Mouse (Mus musculus): Measurements from ENCODE around the gene Timm29. TPM values are rescaled to one million over a fixed set of nuclear protein-coding genes. Genes with fewer than 3 reads are reported as not detected.

Gene Timm29
- total RNA-seq (2021), result 10 to 100 TPM; 53.7 to 54.6 TPM
- long read RNA-seq, transcript Timm29-201 (2 exons, 3,170 nt), result major isoform, 55 of 63 reads
- long read RNA-seq, partial matches to known transcripts, result 7 of 63 reads
- long read RNA-seq, other reads (novel, unspliced or antisense), result 1 of 63 reads

GRCm38 (mm10) chr9:21592703-21593121 lies at the start of gene Timm29, which contains the start of gene Yipf2:
Timm29 (plus strand) TSS chr9:21592722.
Yipf2 (minus strand) TSS chr9:21592828.
- peak; percentile 93 to 94 for DNase-seq (ENCODE audit: low spot score in 2 of 2)

- DNase-seq (ENCODE audit: low spot score in 2 of 2), result no peak
These were observed 47.1 kb upstream of the Timm29 start for GRCm38 (mm10) chr9:21545351-21545915.

- DNase-seq (ENCODE audit: low spot score in 2 of 2), result peak; percentile 99 to 100
These were observed 46.4 kb upstream of the Timm29 start for GRCm38 (mm10) chr9:21545916-21546788.

GRCm38 (mm10) chr9:21546789-21547074 lies 45.8 kb upstream of the Timm29 start, which contains the start of gene Carm1:
Carm1 (plus strand) TSS chr9:21546894.
- DNase-seq (ENCODE audit: low spot score in 2 of 2), result no peak

- peak in 1 of 2 experiments; percentile 66 for DNase-seq (ENCODE audit: low spot score in 2 of 2)
These were observed 45.2 kb upstream of the Timm29 start for GRCm38 (mm10) chr9:21547075-21547941.

- no peak for DNase-seq (ENCODE audit: low spot score in 2 of 2)
These were observed 41.5 kb upstream of the Timm29 start for GRCm38 (mm10) chr9:21551049-21551448.

GRCm38 (mm10) chr9:21553607-21554273 lies 38.8 kb upstream of the Timm29 start:
- no peak for DNase-seq (ENCODE audit: low spot score in 2 of 2)

- DNase-seq (ENCODE audit: low spot score in 2 of 2), result no peak
These were observed 37.3 kb upstream of the Timm29 start for GRCm38 (mm10) chr9:21555198-21555742.

- no peak for DNase-seq (ENCODE audit: low spot score in 2 of 2)
These were observed 35.5 kb upstream of the Timm29 start for GRCm38 (mm10) chr9:21556996-21557395.

GRCm38 (mm10) chr9:21557556-21557955 lies 35.0 kb upstream of the Timm29 start:
- no peak for DNase-seq (ENCODE audit: low spot score in 2 of 2)

GRCm38 (mm10) chr9:21558366-21558765 lies 34.2 kb upstream of the Timm29 start:
- DNase-seq (ENCODE audit: low spot score in 2 of 2), result no peak

GRCm38 (mm10) chr9:21559151-21559550 lies 33.4 kb upstream of the Timm29 start:
- no peak for DNase-seq (ENCODE audit: low spot score in 2 of 2)

- DNase-seq (ENCODE audit: low spot score in 2 of 2), result no peak
These were observed 28.1 kb upstream of the Timm29 start for GRCm38 (mm10) chr9:21564420-21564819.

GRCm38 (mm10) chr9:21565004-21565586 lies 27.4 kb upstream of the Timm29 start:
- no peak for DNase-seq (ENCODE audit: low spot score in 2 of 2)

- DNase-seq (ENCODE audit: low spot score in 2 of 2), result no peak
These were observed 26.0 kb upstream of the Timm29 start for GRCm38 (mm10) chr9:21566538-21566937.

- DNase-seq (ENCODE audit: low spot score in 2 of 2), result no peak
These were observed 25.5 kb upstream of the Timm29 start for GRCm38 (mm10) chr9:21567051-21567450.

- no peak for DNase-seq (ENCODE audit: low spot score in 2 of 2)
These were observed 23.8 kb upstream of the Timm29 start for GRCm38 (mm10) chr9:21568657-21569255.

- no peak for DNase-seq (ENCODE audit: low spot score in 2 of 2)
These were observed 18.3 kb upstream of the Timm29 start for GRCm38 (mm10) chr9:21574012-21574801.

GRCm38 (mm10) chr9:21575253-21575652 lies 17.3 kb upstream of the Timm29 start:
- DNase-seq (ENCODE audit: low spot score in 2 of 2), result no peak

All from layer of hippocampus, postnatal 10 days (tissue).